Comparison of ENCODE assay signal across 17 mouse cellular contexts in the genomic region with DNA sequence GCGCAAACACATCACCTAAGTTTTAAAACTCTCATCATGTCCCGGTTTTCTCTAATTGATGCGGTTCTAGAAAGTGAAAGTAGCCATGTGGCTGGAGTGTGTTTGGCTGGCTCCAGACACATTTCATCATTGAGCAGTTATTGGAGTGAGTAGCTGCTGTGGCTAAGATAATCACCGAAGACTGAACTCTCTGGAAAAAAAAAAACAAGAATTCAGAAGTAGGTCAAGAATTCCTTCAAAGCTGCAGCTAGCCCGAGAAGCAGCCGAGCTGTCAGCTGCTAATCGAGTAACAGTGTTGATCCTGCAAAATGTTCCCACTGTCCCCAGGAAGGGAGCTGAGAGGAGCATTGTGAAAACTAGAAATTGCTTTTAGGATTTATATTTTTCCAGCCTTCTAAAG.
A peak's percentile ranks its signal among the peaks of the same experiment; 100 is the strongest.
DNase-seq lines count a peak whose midpoint lies in the region; ATAC-seq and TF ChIP-seq lines count a peak whose summit lies in the region.
"Had no signal": no experiment of that assay in that cellular context is flagged by ENCODE, and none has a peak within 500 bp of the region (broad histone marks: within the 10 kb centered on the region; RNA-seq: fewer than 3 reads in every experiment).

No protein-coding gene starts in this region.

- H3K36me3 ChIP-seq in liver, postnatal 0 days (replicated peaks; ENCODE audit: insufficient read depth, low read length), result no peaks in the 10 kb centered on the region
- H3K36me3 ChIP-seq in lung, embryonic 16.5 days (ENCODE audit: control insufficient read depth, insufficient read depth, low read length), result no peaks in the 10 kb centered on the region
- H3K36me3 ChIP-seq: embryonic facial prominence, embryonic 15.5 days; hindbrain, embryonic 15.5 days; limb, embryonic 15.5 days; midbrain, embryonic 12.5 days had no signal

- peak overlapping the region; percentile 16; the same call in 1 of the 2 replicates for H3K27ac ChIP-seq in liver, postnatal 0 days (ENCODE audit: low read depth)
- H3K27ac ChIP-seq in lung, embryonic 16.5 days (ENCODE audit: low read length), result peak overlapping the region; percentile 61
- H3K27ac ChIP-seq: embryonic facial prominence, embryonic 15.5 days; hindbrain, embryonic 15.5 days; limb, embryonic 15.5 days; midbrain, embryonic 12.5 days had no signal

- peak overlapping the region; percentile 29; the same call in 1 of the 2 replicates for H3K4me2 ChIP-seq in liver, postnatal 0 days (ENCODE audit: low read depth, low read length)
- H3K4me2 ChIP-seq in lung, embryonic 16.5 days (ENCODE audit: low read depth, low read length), result peak overlapping the region; percentile 45
- H3K4me2 ChIP-seq: embryonic facial prominence, embryonic 15.5 days; hindbrain, embryonic 15.5 days; limb, embryonic 15.5 days; midbrain, embryonic 12.5 days had no signal

- TF ChIP-seq EP300 in liver, postnatal 0 days (IDR thresholded peaks at IDR 0.05; ENCODE audit: low read depth), result no peak

- peak; percentile 78 for ATAC-seq in frontal cortex, adult (ENCODE audit: low TSS enrichment)
- no peak for ATAC-seq in liver, postnatal 0 days
- peak; percentile 60; the same call in 1 of the 2 replicates for ATAC-seq in lung, embryonic 16.5 days (ENCODE audit: low read depth)
- ATAC-seq in megakaryocyte-erythroid progenitor cell, adult 5-6 weeks (replicated peaks; ENCODE audit: low FRiP score, low TSS enrichment, poor library complexity, severe bottlenecking), result no peak
- ATAC-seq: Patski had no signal

- H3K9me3 ChIP-seq in liver, postnatal 0 days (ENCODE audit: low read length), result no peaks in the 10 kb centered on the region
- no peaks in the 10 kb centered on the region for H3K9me3 ChIP-seq in lung, embryonic 16.5 days (ENCODE audit: control insufficient read depth, low read length)
- H3K9me3 ChIP-seq: embryonic facial prominence, embryonic 15.5 days; hindbrain, embryonic 15.5 days; limb, embryonic 15.5 days; midbrain, embryonic 12.5 days had no signal

- no peaks in the 10 kb centered on the region for H3K27me3 ChIP-seq in liver, postnatal 0 days (ENCODE audit: insufficient read depth, low read length)
- no peaks in the 10 kb centered on the region for H3K27me3 ChIP-seq in lung, embryonic 16.5 days (ENCODE audit: control insufficient read depth, insufficient read depth, low read depth, low read length)
- H3K27me3 ChIP-seq: embryonic facial prominence, embryonic 15.5 days; hindbrain, embryonic 15.5 days; limb, embryonic 15.5 days; midbrain, embryonic 12.5 days; Patski had no signal

- no peak for TF ChIP-seq CTCF in liver, postnatal 0 days (IDR thresholded peaks at IDR 0.05; ENCODE audit: low read depth)

- no peak overlapping the region for H3K4me3 ChIP-seq in liver, postnatal 0 days (ENCODE audit: low read depth, low read length)
- H3K4me3 ChIP-seq in lung, embryonic 16.5 days (ENCODE audit: low read length), result peak overlapping the region; percentile 25; the same call in 1 of the 2 replicates
- H3K4me3 ChIP-seq: embryonic facial prominence, embryonic 15.5 days; hindbrain, embryonic 15.5 days; limb, embryonic 15.5 days; midbrain, embryonic 12.5 days had no signal

- DNase-seq in frontal cortex, postnatal 25 days (ENCODE audit: low spot score in 2 of 2), result no peak
- no peak for DNase-seq in liver, postnatal 0 days
- DNase-seq in liver, result no peak
- DNase-seq in embryo, embryonic 10 days (ENCODE audit: low spot score), result no peak
- DNase-seq in adrenal gland, postnatal 36 days, result no peak
- DNase-seq: adrenal gland, postnatal 10 days; B cell, adult 2 months; spleen, adult 18-20 months; thymus, postnatal 25 days had no signal

- 45% methylated on average over 7 of the region's 7 CpGs for WGBS in liver, postnatal 0 days (ENCODE audit: insufficient replicate concordance)
- WGBS in lung, embryonic 16.5 days, result 24% methylated on average over 7 of the region's 7 CpGs

- no peak overlapping the region for H3K9ac ChIP-seq in liver, postnatal 0 days (replicated peaks)
- H3K9ac ChIP-seq in lung, embryonic 16.5 days (ENCODE audit: low read length), result no peak overlapping the region
- H3K9ac ChIP-seq: embryonic facial prominence, embryonic 15.5 days; hindbrain, embryonic 15.5 days; limb, embryonic 15.5 days; midbrain, embryonic 12.5 days had no signal

- H3K4me1 ChIP-seq in liver, postnatal 0 days (ENCODE audit: insufficient read depth), result no peaks in the 10 kb centered on the region
- peaks cover 10% of the 10 kb centered on the region for H3K4me1 ChIP-seq in lung, embryonic 16.5 days (replicated peaks; ENCODE audit: control insufficient read depth, insufficient read depth, low read length)
- H3K4me1 ChIP-seq: embryonic facial prominence, embryonic 15.5 days; hindbrain, embryonic 15.5 days; limb, embryonic 15.5 days; midbrain, embryonic 12.5 days had no signal

Comparison
In these comparisons a context has a peak if more than half of its experiments do, and no peak if none do; other contexts are left out.
1. ATAC-seq: peak in frontal cortex, adult (single experiment) and lung, embryonic 16.5 days (single experiment); none in liver, postnatal 0 days (single experiment) and megakaryocyte-erythroid progenitor cell, adult 5-6 weeks (single experiment).